Mouse (Mus musculus) CH12F3 (cell line): Measurements from ENCODE around the gene Olfr771.
"Not testable (repeated sequence)": the region's sequence is repeated elsewhere in the genome, so short reads cannot be mapped to it uniquely, and the experiment has no call there.

Source experiments
- in situ Hi-C: fragments of 300-500 bp; cut with MboI; formaldehyde crosslinking; loops from 2 replicates; pipeline ENCODE4 v1.14.3; 2020; ENCODE audit warnings: low sequenced_read_pairs

Gene Olfr771

GRCm38 (mm10) chr10:129164651-129165050 is at the start of gene Olfr771:
Gene Olfr771, minus strand, starts transcription at chr10:129164751.
- in situ Hi-C loops: no loop called here

GRCm38 (mm10) chr10:129187319-129187718 is 22.8 kb upstream of the Olfr771 start, which contains the start of gene Olfr773:
Gene Olfr773, minus strand, starts transcription at chr10:129187419.
- in situ Hi-C loops: not testable (repeated sequence)

GRCm38 (mm10) chr10:129177821-129178220 is 13.3 kb upstream of the Olfr771 start, which contains the start of gene Olfr772:
Gene Olfr772, minus strand, starts transcription at chr10:129177921.
- in situ Hi-C loops: not testable (repeated sequence)

GRCm38 (mm10) chr10:129138898-129139297 is 25.7 kb downstream of the Olfr771 start, which contains the start of gene Olfr770:
Gene Olfr770, minus strand, starts transcription at chr10:129138998.
- in situ Hi-C loops: no loop called here

GRCm38 (mm10) chr10:129117761-129118160 is 46.8 kb downstream of the Olfr771 start, which contains the start of gene Olfr769:
Gene Olfr769, minus strand, starts transcription at chr10:129117861.
- in situ Hi-C loops: no loop called here

GRCm38 (mm10) chr10:129115146-129115545 is 49.4 kb downstream of the Olfr771 start:
- in situ Hi-C loops: no loop called here
